Mouse (Mus musculus) testis, adult 2 months (tissue): ENCODE measurements at regions not wholly inside any gene's neighbourhood (a gene's known extent, or its start where the extent isn't known, plus 50 kb on each side); places are given as distances from the start of the nearest gene placed in this dataset.

ENCODE experiments used
- CTCF ChIP-seq: fragments of 200-500 bp; IDR thresholded peaks from 2 replicates; pipeline ENCODE4 v1.5.1; 2012; ENCODE audit warnings: low read depth, mild to moderate bottlenecking, inconsistent platforms, low read length, moderate library complexity; ENCODE audit not compliant: control insufficient read depth, insufficient read depth, insufficient replicate concordance
- POLR2A ChIP-seq: fragments of 200-500 bp; IDR thresholded peaks from 2 replicates; pipeline ENCODE4 v1.6.1; 2012; ENCODE audit warnings: low read depth, mild to moderate bottlenecking, inconsistent platforms, low read length, moderate library complexity; ENCODE audit not compliant: control insufficient read depth

- TF ChIP-seq POLR2A (no peak), CTCF (no peak)
Observed at GRCm38 (mm10) chr3:38008321-38008720, 284.0 kb upstream of the Gm5148 start.
